Mouse (Mus musculus) heart, embryonic 14.5 days (tissue): ENCODE measurements around the gene Plxnb2. TPM values are rescaled to one million over a fixed set of nuclear protein-coding genes. Genes with fewer than 3 reads are reported as not detected.

Source experiments
- microRNA-seq: library from miRNA; unstranded; fragments of <30 nt; microRNA quantifications from one replicate; pipeline ENCODE4, GENCODE M21; 2016
- polyA plus RNA-seq: library from polyadenylated mRNA; unstranded; fragments of >200 nt; fragmentation: Nextera tagmentation; extraction: Ambion mirVana; gene quantifications from 2 replicates; pipeline ENCODE4 v1.2.1, GENCODE M21; 2014

Gene Plxnb2
- polyA plus RNA-seq, 1 experiment from 2014 or later, result 99.3 TPM

Small RNA genes within 50 kb of the gene (microRNA-seq; reads per million reads assigned to microRNA genes)
- gene Mir6958, result 4.5 reads per million, percentile 12 among the genes with 10 or more reads in this experiment
- not detected for gene Mir7118

Other genes starting within 250 kb of the Plxnb2 start
- not detected in 2 replicates for gene Ttll8, start 226.4 kb downstream of the Plxnb2 start, polyA plus RNA-seq
- not detected in 2 replicates for gene Mlc1, start 201.8 kb downstream of the Plxnb2 start, polyA plus RNA-seq
- gene Mov10l1, start 197.9 kb downstream of the Plxnb2 start, polyA plus RNA-seq, result 86.2 and 92.8 TPM in 2 replicates
- 2.3 and 2.6 TPM in 2 replicates for gene Panx2, start 121.1 kb downstream of the Plxnb2 start, polyA plus RNA-seq
- 51.6 and 51.9 TPM in 2 replicates for gene Trabd, start 105.7 kb downstream of the Plxnb2 start, polyA plus RNA-seq
- 14.0 and 16.4 TPM in 2 replicates for gene Selenoo, start 91.7 kb downstream of the Plxnb2 start, polyA plus RNA-seq
- 10.9 and 11.3 TPM in 2 replicates for gene Tubgcp6, start 57.7 kb downstream of the Plxnb2 start, polyA plus RNA-seq
- 11.0 and 11.5 TPM in 2 replicates for gene Hdac10, start 52.1 kb downstream of the Plxnb2 start, polyA plus RNA-seq
- gene Mapk12, start 40.1 kb downstream of the Plxnb2 start, polyA plus RNA-seq, result 21.0 and 23.0 TPM in 2 replicates
- gene Mapk11, start 31.2 kb downstream of the Plxnb2 start, polyA plus RNA-seq, result 2.5 and 3.2 TPM in 2 replicates
- gene Dennd6b, start 15.7 kb upstream of the Plxnb2 start, polyA plus RNA-seq, result 14.8 and 16.6 TPM in 2 replicates
- 21.9 and 22.9 TPM in 2 replicates for gene Ppp6r2, start 30.8 kb upstream of the Plxnb2 start, polyA plus RNA-seq
- 38.2 and 45.1 TPM in 2 replicates for gene Sbf1, start 134.5 kb upstream of the Plxnb2 start, polyA plus RNA-seq
- 0.20 and 0.40 TPM in 2 replicates for gene Adm2, start 141.9 kb upstream of the Plxnb2 start, polyA plus RNA-seq
- gene Miox, start 153.6 kb upstream of the Plxnb2 start, polyA plus RNA-seq, result not detected in 2 replicates
- 33.5 and 36.2 TPM in 2 replicates for gene Lmf2, start 174.9 kb upstream of the Plxnb2 start, polyA plus RNA-seq
- 95.0 and 97.6 TPM in 2 replicates for gene Ncaph2, start 174.9 kb upstream of the Plxnb2 start, polyA plus RNA-seq
- 7.9 and 9.4 TPM in 2 replicates for gene Sco2, start 193.1 kb upstream of the Plxnb2 start, polyA plus RNA-seq
- gene Tymp, start 196.3 kb upstream of the Plxnb2 start, polyA plus RNA-seq, result 1.2 and 1.6 TPM in 2 replicates
- gene Odf3b, start 198.5 kb upstream of the Plxnb2 start, polyA plus RNA-seq, result 0.36 and 0.76 TPM in 2 replicates
- not detected in 2 replicates for gene Klhdc7b, start 204.1 kb upstream of the Plxnb2 start, polyA plus RNA-seq
- gene Syce3, start 229.7 kb upstream of the Plxnb2 start, polyA plus RNA-seq, result not detected in 2 replicates
- 190 and 218 TPM in 2 replicates for gene Cpt1b, start 245.1 kb upstream of the Plxnb2 start, polyA plus RNA-seq
- 3.1 and 3.2 TPM in 2 replicates for gene C730034F03Rik, start 248.8 kb upstream of the Plxnb2 start, polyA plus RNA-seq
- 0.53 and 0.59 TPM in 2 replicates for gene Gm44502, start 248.9 kb upstream of the Plxnb2 start, polyA plus RNA-seq
- 68.9 and 75.0 TPM in 2 replicates for gene Chkb, start 249.1 kb upstream of the Plxnb2 start, polyA plus RNA-seq